Mouse (Mus musculus): Measurements from ENCODE around the gene Bhmt. TPM values are rescaled to one million over a fixed set of nuclear protein-coding genes. Genes with fewer than 3 reads are reported as not detected.

Gene Bhmt
- total and polyA plus RNA-seq, 3 experiments = 0.16 TPM; not detected in 2

DNA sequence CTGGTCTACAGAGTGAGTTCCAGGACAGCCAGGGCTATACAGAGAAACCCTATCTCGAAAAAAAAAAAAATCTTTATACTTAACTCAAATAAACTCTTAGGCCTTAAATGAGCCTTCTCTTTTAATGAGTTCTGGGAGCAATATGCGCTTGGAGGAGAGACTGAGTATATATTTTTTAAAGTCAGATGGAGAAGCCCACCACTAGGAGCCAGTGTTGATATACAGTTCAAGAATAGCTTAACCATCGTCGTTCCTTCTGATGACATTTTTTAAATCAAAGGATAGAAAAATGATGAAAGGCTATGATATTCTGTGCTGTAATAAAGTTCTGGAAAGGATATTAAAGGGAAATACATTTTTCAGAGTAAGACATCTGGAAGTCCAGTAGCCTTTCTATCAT lies 24.0 kb downstream of the Bhmt start:
- Histone ChIP-seq H3K4me3 (ENCODE audit: low read depth, low read length) (no peak overlapping the region), H3K9me3 (replicated peaks) (no peaks in the 10 kb centered on the region), H3K36me3 (replicated peaks) (no peaks in the 10 kb centered on the region), H3K27me3 (ENCODE audit: insufficient read depth, low read length) (peaks cover 11% of the 10 kb centered on the region), H3K4me1 (ENCODE audit: insufficient read depth, low read depth, low read length) (no peaks in the 10 kb centered on the region)
- no peak for DNase-seq (ENCODE audit: low spot score)
- no peak for TF ChIP-seq POLR2AphosphoS5 (IDR thresholded peaks at IDR 0.05; ENCODE audit: insufficient replicate concordance, low read depth, low read length)
- TF ChIP-seq GATA1 (IDR thresholded peaks at IDR 0.05; ENCODE audit: borderline replicate concordance, low read length) = no peak
- TF ChIP-seq CTCF (IDR thresholded peaks at IDR 0.05; ENCODE audit: low read depth, low read length) = no peak
- TF ChIP-seq TAL1 (conservative IDR thresholded peaks at IDR 0.05; ENCODE audit: low read depth, low read length) = no peak
- TF ChIP-seq GATA2 (IDR thresholded peaks at IDR 0.05; ENCODE audit: borderline replicate concordance, low read depth, low read length) = no peak
- no peak for ATAC-seq (ENCODE audit: extremely low read depth, insufficient number of reproducible peaks, low FRiP score, poor library complexity, severe bottlenecking)

DNA sequence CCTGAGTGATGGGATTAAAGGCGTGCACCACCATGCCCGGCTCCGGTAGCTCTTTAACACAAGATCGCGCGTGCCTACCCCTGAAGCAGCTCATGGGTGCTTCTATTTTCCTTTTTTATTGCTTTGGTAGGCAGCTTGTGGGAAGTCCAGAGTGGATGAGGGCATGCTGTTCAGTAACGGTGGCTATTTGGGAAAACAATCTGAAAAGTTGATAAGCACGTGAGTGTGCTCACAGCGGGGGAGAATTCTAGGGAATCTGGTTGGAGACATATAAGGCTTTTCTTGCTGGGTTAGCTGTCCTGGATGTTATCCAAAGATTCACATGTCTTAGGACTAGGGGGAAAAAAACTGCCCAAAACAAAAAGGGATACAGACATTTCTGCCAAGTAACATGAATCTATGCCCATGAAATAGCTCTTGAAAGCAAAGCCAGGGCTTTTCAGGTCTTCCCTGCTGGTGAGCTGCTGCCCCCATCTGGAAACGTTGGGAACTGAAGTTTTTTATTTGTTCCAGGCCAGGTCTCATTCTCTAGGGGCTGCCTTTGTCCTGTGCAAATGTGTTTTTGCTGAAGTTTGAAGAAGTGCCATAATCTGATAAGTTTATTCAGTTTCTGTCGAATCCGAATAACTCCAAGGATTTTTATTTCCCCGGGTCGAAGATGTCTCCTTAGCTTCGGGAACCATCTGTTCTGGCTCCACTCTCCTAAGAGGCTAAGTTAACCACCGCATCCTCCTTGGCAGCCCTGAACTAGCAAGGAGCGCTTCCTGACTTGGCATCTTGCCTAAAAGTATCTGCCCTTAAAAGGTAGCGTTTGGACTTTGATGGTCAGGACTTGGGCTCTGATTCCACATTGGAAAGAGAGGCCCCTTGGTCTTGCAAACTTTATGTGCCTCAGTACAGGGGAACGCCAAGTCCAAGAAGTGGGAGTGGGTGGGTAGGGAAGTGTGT lies 24.8 kb downstream of the Bhmt start:
- Histone ChIP-seq H3K36me3 (replicated peaks) (no peaks in the 10 kb centered on the region), H3K27me3 (ENCODE audit: insufficient read depth, low read length) (peaks cover 11% of the 10 kb centered on the region), H3K9me3 (replicated peaks) (no peaks in the 10 kb centered on the region), H3K4me3 (ENCODE audit: low read depth, low read length) (no peak overlapping the region), H3K4me1 (ENCODE audit: insufficient read depth, low read depth, low read length) (no peaks in the 10 kb centered on the region)
- ATAC-seq (ENCODE audit: extremely low read depth, insufficient number of reproducible peaks, low FRiP score, poor library complexity, severe bottlenecking) (no peak), DNase-seq (ENCODE audit: low spot score) (peak; percentile 44)
- TF ChIP-seq CTCF (IDR thresholded peaks at IDR 0.05; ENCODE audit: low read depth, low read length) (peak; percentile 32; the same call in 1 of the 2 replicates), TAL1 (conservative IDR thresholded peaks at IDR 0.05; ENCODE audit: low read depth, low read length) (no peak)

DNA sequence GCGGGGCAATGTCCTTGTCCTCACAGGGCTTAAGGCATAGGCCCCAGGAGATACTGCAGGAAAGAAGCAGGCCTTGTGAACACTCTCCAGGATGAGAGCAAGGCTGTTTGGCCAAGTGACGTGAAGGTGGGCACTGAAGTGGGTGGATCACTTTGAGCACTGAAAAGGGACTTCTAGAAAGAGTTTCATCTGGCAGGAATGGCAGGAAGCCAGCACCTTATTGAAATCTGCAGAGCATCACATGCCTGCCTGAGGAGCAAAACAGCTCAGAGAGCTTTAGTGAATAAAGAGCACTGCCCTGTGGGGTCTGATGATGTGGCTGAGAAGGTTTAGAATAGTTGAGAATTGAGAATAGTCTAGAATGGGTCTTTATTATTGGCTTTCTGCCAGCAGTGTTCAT lies 29.3 kb downstream of the Bhmt start:
- Histone ChIP-seq H3K4me3 (ENCODE audit: low read depth, low read length) (no peak overlapping the region), H3K27me3 (ENCODE audit: insufficient read depth, low read length) (peaks cover 22% of the 10 kb centered on the region), H3K36me3 (replicated peaks) (no peaks in the 10 kb centered on the region), H3K4me1 (ENCODE audit: insufficient read depth, low read depth, low read length) (no peaks in the 10 kb centered on the region), H3K9me3 (replicated peaks) (no peaks in the 10 kb centered on the region)
- ATAC-seq (ENCODE audit: extremely low read depth, insufficient number of reproducible peaks, low FRiP score, poor library complexity, severe bottlenecking) (no peak), DNase-seq (ENCODE audit: low spot score) (no peak)
- TF ChIP-seq GATA2 (IDR thresholded peaks at IDR 0.05; ENCODE audit: borderline replicate concordance, low read depth, low read length) = no peak
- TF ChIP-seq TAL1 (conservative IDR thresholded peaks at IDR 0.05; ENCODE audit: low read depth, low read length) = no peak
- no peak for TF ChIP-seq POLR2AphosphoS5 (IDR thresholded peaks at IDR 0.05; ENCODE audit: insufficient replicate concordance, low read depth, low read length)
- no peak for TF ChIP-seq GATA1 (IDR thresholded peaks at IDR 0.05; ENCODE audit: borderline replicate concordance, low read length)
- no peak for TF ChIP-seq CTCF (IDR thresholded peaks at IDR 0.05; ENCODE audit: low read depth, low read length)

DNA sequence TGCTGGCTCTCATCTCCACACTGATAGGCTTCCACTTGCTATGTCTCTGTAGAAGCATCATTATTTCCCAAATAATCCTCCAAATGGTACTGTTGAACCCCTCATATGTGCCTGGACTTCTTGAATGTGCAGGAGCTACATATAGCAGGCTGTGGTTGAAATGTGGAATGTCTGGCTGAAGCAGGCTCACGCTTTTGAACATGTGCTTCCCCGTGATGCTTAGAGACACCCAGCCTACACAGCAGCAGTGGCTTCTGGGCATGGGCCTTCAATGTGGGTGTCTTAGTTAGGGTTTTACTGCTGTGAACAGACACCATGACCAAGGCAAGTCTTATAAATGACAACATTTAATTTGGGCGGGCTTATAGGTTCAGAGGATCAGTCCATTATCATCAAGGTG lies 30.1 kb downstream of the Bhmt start:
- H3K9me3 ChIP-seq (replicated peaks) = no peaks in the 10 kb centered on the region
- peaks cover 22% of the 10 kb centered on the region for H3K27me3 ChIP-seq (ENCODE audit: insufficient read depth, low read length)
- H3K4me1 ChIP-seq (ENCODE audit: insufficient read depth, low read depth, low read length) = no peaks in the 10 kb centered on the region
- TF ChIP-seq POLR2AphosphoS5 (IDR thresholded peaks at IDR 0.05; ENCODE audit: insufficient replicate concordance, low read depth, low read length) = no peak
- TF ChIP-seq TAL1 (conservative IDR thresholded peaks at IDR 0.05; ENCODE audit: low read depth, low read length) = no peak
- no peak for TF ChIP-seq GATA2 (IDR thresholded peaks at IDR 0.05; ENCODE audit: borderline replicate concordance, low read depth, low read length)
- no peak for TF ChIP-seq GATA1 (IDR thresholded peaks at IDR 0.05; ENCODE audit: borderline replicate concordance, low read length)
- no peak for TF ChIP-seq CTCF (IDR thresholded peaks at IDR 0.05; ENCODE audit: low read depth, low read length)
- no peaks in the 10 kb centered on the region for H3K36me3 ChIP-seq (replicated peaks)
- no peak overlapping the region for H3K4me3 ChIP-seq (ENCODE audit: low read depth, low read length)
- DNase-seq (ENCODE audit: low spot score) (no peak), ATAC-seq (ENCODE audit: extremely low read depth, insufficient number of reproducible peaks, low FRiP score, poor library complexity, severe bottlenecking) (no peak)

DNA sequence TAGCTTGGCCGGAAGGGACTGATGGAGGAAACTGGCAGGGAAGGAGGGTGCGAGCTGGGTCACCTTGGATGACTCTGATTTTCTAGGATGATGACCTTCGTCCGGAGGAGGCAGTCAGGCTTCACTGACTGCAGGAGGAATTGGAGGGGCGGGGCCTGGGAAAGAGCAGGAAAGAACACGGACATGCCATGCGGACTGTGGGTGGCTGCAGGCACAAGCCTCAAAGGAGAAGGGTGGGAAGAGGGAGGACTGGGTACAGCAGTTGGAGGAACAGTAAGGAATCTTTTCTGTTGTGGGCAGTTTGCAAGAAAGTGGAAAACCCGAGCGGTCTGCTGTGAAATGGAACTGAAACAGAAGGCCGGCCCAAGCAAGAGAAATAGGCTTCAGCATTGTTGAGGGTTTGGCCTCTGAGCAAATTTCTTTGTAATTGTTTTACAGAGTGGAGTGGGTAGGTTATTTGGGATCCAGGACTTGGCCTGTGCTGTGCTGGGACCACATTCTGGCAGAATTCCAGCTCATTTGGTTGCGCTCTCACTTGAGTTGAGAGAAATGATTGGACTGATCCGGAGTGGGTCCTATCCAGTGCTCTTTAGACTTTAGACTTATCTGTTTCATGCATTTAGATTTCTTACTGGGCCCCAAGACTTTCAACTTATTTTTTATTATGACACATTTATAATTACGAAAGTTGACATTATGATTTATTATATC lies 30.7 kb downstream of the Bhmt start:
- DNase-seq (ENCODE audit: low spot score) (no peak), ATAC-seq (ENCODE audit: extremely low read depth, insufficient number of reproducible peaks, low FRiP score, poor library complexity, severe bottlenecking) (no peak)
- H3K36me3 ChIP-seq (replicated peaks) = no peaks in the 10 kb centered on the region
- H3K9me3 ChIP-seq (replicated peaks) = no peaks in the 10 kb centered on the region
- H3K27me3 ChIP-seq (ENCODE audit: insufficient read depth, low read length) = peaks cover 22% of the 10 kb centered on the region
- TF ChIP-seq GATA2 (IDR thresholded peaks at IDR 0.05; ENCODE audit: borderline replicate concordance, low read depth, low read length) (no peak), CTCF (IDR thresholded peaks at IDR 0.05; ENCODE audit: low read depth, low read length) (no peak), TAL1 (conservative IDR thresholded peaks at IDR 0.05; ENCODE audit: low read depth, low read length) (no peak), POLR2AphosphoS5 (IDR thresholded peaks at IDR 0.05; ENCODE audit: insufficient replicate concordance, low read depth, low read length) (no peak), GATA1 (IDR thresholded peaks at IDR 0.05; ENCODE audit: borderline replicate concordance, low read length) (no peak)
- no peak overlapping the region for H3K4me3 ChIP-seq (ENCODE audit: low read depth, low read length)
- no peaks in the 10 kb centered on the region for H3K4me1 ChIP-seq (ENCODE audit: insufficient read depth, low read depth, low read length)

- no peak for ATAC-seq (ENCODE audit: extremely low read depth, insufficient number of reproducible peaks, low FRiP score, poor library complexity, severe bottlenecking)
- no peaks in the 10 kb centered on the region for H3K36me3 ChIP-seq (replicated peaks)
- H3K9me3 ChIP-seq (replicated peaks) = no peaks in the 10 kb centered on the region
- TF ChIP-seq GATA1 (IDR thresholded peaks at IDR 0.05; ENCODE audit: borderline replicate concordance, low read length) (no peak), POLR2AphosphoS5 (IDR thresholded peaks at IDR 0.05; ENCODE audit: insufficient replicate concordance, low read depth, low read length) (no peak), CTCF (IDR thresholded peaks at IDR 0.05; ENCODE audit: low read depth, low read length) (no peak), TAL1 (conservative IDR thresholded peaks at IDR 0.05; ENCODE audit: low read depth, low read length) (no peak), GATA2 (IDR thresholded peaks at IDR 0.05; ENCODE audit: borderline replicate concordance, low read depth, low read length) (no peak)
- no peak for DNase-seq (ENCODE audit: low spot score)
- no peak overlapping the region for H3K4me3 ChIP-seq (ENCODE audit: low read depth, low read length)
- H3K4me1 ChIP-seq (ENCODE audit: insufficient read depth, low read depth, low read length) = no peaks in the 10 kb centered on the region
- H3K27me3 ChIP-seq (ENCODE audit: insufficient read depth, low read length) = peaks cover 17% of the 10 kb centered on the region
Measured at GRCm38 (mm10) chr13:93604698-93605097, 33.1 kb downstream of the Bhmt start.
